Mouse (Mus musculus) ovary, adult 18-20 months (tissue): ENCODE data around the gene Stx5a.

Experiments used
- DNase-seq: peaks from one replicate; pipeline ENCODE4 v3.0.0; 2022; ENCODE audit warnings: low spot score, mixed read lengths

The Stx5a gene

DNA sequence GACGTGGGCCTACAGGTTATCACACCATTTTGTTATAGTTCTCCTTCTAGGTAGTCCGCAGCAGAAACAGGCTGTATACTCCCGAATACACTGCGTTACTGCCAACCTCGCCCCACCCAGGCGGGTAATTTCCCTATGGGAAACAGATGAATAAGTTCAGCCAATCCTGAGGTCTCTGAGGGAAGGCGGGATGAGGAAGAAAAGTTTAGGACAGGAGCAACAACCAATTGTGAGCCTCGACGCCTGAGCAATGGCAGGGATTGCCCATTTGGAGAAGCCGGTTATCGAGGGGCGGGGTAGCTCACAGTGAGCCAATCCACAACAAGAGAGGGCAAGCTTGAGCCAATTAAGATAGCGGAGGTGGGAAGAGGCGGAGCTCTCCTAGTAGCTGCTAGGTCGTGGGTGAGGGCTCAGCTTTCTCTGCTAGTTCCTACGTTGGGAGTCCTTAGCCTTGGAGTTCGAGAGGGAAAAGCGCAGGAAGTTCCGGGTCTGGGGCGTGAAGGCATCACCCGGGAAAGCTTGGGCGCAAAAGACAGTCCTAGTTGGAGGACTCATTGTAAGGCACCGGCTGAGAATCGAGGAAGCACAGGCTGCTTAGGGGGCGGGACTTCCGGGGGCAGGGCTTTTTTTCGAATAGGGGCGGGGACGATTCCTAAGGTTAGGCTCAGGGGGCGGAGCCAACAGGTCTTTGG lies 61.1 kb downstream of the Stx5a start, which contains the start of gene Zbtb3:
Zbtb3 (plus strand) TSS at position 426 of the 692 bp plus-strand sequence.
- DNase-seq: peak; percentile 96

DNA sequence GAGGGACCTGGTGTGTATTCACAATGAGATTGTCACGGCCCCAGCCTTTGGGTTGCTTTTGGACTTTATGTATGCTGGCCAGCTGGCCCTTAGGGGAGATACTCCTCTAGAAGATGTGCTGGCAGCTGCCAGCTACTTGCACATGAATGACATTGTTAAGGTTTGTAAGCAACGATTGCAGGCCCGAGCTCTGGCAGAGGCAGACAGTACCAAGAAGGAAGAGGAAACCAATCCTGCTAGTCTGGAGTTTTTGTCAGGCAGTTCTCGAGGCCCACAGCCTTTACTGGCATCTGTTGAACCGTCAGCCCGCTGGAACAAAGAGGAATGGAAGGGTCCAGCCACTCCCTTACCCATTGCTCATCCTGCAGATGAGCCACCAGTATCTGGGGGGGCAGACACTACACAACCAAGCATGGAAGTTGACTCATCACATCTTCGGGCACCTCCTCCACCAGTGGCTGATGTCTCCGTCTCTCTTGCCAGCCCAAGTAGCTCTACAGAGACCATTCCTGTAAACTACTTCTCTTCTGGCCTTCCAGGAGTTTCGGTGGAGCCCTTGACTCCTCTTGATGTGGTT lies 62.1 kb downstream of the Stx5a start:
- DNase-seq: no peak

- no peak for DNase-seq
Observed at GRCm38 (mm10) chr19:8803879-8804660, 62.9 kb downstream of the Stx5a start.
